Mouse (Mus musculus) embryonic facial prominence, embryonic 13.5 days (tissue): ENCODE results near the gene Lipo3. TPM values are rescaled to one million over a fixed set of nuclear protein-coding genes. Genes with fewer than 3 reads are reported as not detected.
"Not testable (repeated sequence)": the region's sequence is repeated elsewhere in the genome, so short reads cannot be mapped to it uniquely, and the experiment has no call there.

Experiments used
- ATAC-seq: fragments of 200-750 bp; cut with Nextera tagmentation; 2 replicates; pipeline ENCODE4 v1.8.0; 2017; ENCODE audit warnings: low read depth; ENCODE audit not compliant: insufficient number of reproducible peaks, insufficient read depth, low FRiP score, low TSS enrichment
- H3K27ac ChIP-seq: fragments of 300-500 bp; sonication (generic); 2 replicates; pipeline ENCODE4 v1.5.1; 2015; ENCODE audit warnings: moderate library complexity, mild to moderate bottlenecking, inconsistent platforms
- H3K27me3 ChIP-seq: fragments of 300-500 bp; sonication (generic); 2 replicates; pipeline ENCODE4 v1.6.1; 2015; ENCODE audit warnings: mild to moderate bottlenecking, inconsistent platforms
- H3K36me3 ChIP-seq: fragments of 300-500 bp; sonication (generic); 2 replicates; pipeline ENCODE4 v1.6.1; 2015; ENCODE audit warnings: mild to moderate bottlenecking, inconsistent platforms
- H3K4me1 ChIP-seq: fragments of 300-500 bp; sonication (generic); 2 replicates; pipeline ENCODE4 v1.6.1; 2015; ENCODE audit warnings: inconsistent platforms
- H3K4me2 ChIP-seq: fragments of 300-500 bp; sonication (generic); 2 replicates; pipeline ENCODE4 v1.6.1; 2015; ENCODE audit warnings: moderate library complexity, mild to moderate bottlenecking, inconsistent platforms
- H3K4me3 ChIP-seq: fragments of 300-500 bp; sonication (generic); 2 replicates; pipeline ENCODE4 v1.5.1; 2015; ENCODE audit warnings: mild to moderate bottlenecking, inconsistent platforms
- H3K9ac ChIP-seq: fragments of 300-500 bp; sonication (generic); 2 replicates; pipeline ENCODE4 v1.6.1; 2015; ENCODE audit warnings: mild to moderate bottlenecking, inconsistent platforms
- H3K9me3 ChIP-seq: fragments of 300-500 bp; sonication (generic); 2 replicates; pipeline ENCODE4 v1.6.1; 2016; ENCODE audit warnings: inconsistent platforms
- WGBS: fragments of 180-500 bp; shearing (Covaris S2); methylation state at CpG from one replicate; pipeline ENCODE4 v1.1.7; 2015; ENCODE audit warnings: mixed read lengths; 5-methylcytosine and 5-hydroxymethylcytosine counted together
- microRNA-seq: library from miRNA; unstranded; fragments of <30 nt; microRNA quantifications from one replicate; pipeline ENCODE4, GENCODE M21; 2016
- polyA plus RNA-seq: library from polyadenylated mRNA; unstranded; fragments of >200 nt; fragmentation: Nextera tagmentation; extraction: Ambion mirVana; gene quantifications from 2 replicates; pipeline ENCODE4 v1.2.1, GENCODE M21; 2015

The Lipo3 gene
- 10.8 and 11.5 TPM in 2 replicates for polyA plus RNA-seq

DNA sequence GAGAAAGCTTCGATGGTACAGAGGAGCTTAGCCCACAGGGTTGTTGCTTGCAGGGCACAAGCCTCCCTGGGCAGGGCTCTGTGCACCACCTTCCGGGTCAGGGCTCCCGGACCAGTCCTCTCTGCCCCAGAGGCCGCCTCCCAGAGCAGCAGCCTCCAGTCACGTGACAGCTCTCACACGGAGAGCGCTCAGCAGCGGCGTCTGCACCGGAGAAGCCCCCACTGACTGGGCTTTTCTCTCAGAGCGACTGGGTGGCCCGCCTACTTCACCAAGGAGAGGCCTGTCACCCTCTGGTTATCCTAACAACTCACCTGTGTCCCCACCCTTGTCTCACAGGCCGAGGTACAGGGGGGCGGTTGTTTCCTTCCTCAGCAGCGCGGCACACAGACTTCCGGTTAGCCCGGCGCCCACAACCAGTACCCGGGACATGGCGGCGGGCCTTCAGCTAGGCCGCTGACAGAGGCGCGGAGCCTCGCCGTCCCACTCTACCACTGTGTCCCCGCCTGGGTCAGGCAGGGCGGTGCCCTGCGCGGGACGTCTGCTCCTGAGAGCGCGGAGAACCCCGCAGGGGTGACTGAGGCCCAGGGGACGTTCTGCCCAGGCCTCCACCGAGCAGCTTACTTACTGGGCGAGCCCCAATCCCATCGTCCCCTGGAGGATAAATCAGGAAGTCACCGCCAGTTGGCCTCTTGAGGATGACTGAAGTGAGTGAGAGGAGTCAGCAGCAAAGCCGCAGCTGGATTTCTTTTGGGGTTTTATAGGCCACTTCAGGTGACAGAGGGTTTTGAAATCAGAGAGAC, at the start of gene Lipo3:
TSS of gene Lipo3 (minus strand) at position 665 of the 800 bp plus-strand sequence.
- not testable (repeated sequence) for H3K9ac ChIP-seq, H3K9me3 ChIP-seq, H3K36me3 ChIP-seq, H3K27ac ChIP-seq, H3K27me3 ChIP-seq, H3K4me1 ChIP-seq
- peak; percentile 69; the same call in 1 of the 2 replicates for ATAC-seq
- Histone ChIP-seq H3K4me3 (peak within 1 kb of the TSS; percentile 22), H3K4me2 (peak within 1 kb of the TSS; percentile 48)
- 31% methylated on average over 14 of the region's 41 CpGs for WGBS

DNA sequence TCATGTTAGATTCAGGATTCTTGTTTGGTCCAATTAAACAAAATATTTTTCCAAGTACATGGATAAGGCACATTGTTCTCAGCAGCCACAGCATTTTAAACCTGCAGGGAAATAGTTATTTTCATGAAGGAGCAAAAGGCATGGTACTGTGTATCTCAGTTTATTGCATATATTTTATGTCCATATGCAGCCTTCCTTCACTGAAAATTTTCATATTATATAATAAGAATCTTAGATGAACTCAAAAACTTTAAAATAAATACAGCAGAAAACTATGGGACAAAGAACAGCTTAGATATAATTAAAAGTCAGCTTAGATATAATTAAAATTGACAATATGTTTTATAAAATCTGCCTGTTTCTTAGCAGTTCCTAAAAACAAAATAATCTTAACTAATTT, 25.6 kb upstream of the Lipo3 start, which contains the start of gene Lipo1:
TSS of gene Lipo1 (minus strand) at position 101 of the 400 bp plus-strand sequence.
- H3K4me1 ChIP-seq, H3K9ac ChIP-seq, H3K4me2 ChIP-seq, H3K9me3 ChIP-seq, H3K4me3 ChIP-seq, H3K27me3 ChIP-seq, H3K27ac ChIP-seq, ATAC-seq, H3K36me3 ChIP-seq: not testable (repeated sequence)

DNA sequence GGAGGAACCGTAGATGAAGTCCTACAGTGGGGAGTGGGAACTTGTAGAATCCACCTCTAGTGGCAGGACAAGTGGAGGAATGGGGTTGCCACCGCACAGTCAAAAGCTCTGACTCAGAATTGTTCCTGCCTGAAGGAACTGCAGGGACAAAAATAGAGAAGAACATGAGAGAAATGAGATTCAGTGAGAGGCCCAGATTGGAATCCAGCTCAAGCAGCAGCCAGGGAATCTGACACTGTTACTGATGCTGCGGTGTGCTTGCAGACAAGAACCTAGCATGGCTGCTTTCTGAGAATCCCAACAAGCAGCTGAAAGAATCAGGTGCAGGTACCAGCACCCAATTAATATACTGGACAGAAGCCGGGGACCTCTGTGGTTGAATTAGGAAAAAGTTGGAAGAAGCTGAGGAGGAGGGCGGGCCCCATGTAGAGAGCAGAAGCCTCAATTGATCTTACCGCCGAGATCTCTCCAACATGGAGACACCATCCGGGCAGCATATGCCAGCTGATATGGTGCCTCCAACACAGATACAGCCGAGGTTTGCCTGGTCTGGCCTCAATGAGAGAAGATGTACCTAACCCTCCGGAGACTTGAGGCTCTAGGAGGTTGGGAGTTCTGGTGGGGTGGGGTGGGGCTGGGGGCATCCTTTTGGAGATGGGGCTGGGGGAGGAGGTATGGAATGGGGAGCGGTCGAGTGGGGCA, 25.0 kb upstream of the Lipo3 start:
- no peaks in the 10 kb centered on the region for H3K4me1 ChIP-seq
- WGBS, result 90% methylated on average over 12 of the region's 12 CpGs
- no peak for ATAC-seq
- H3K4me2 ChIP-seq, result no peak overlapping the region
- H3K36me3 ChIP-seq, result no peaks in the 10 kb centered on the region
- H3K27ac ChIP-seq, result no peak overlapping the region
- H3K9ac ChIP-seq, result no peak overlapping the region
- H3K27me3 ChIP-seq, result no peaks in the 10 kb centered on the region
- no peak overlapping the region for H3K4me3 ChIP-seq
- H3K9me3 ChIP-seq, result no peaks in the 10 kb centered on the region

GRCm38 (mm10) chr19:33751259-33751658, 10.5 kb downstream of the Lipo3 start, which contains the start of gene Lipo2:
Gene Lipo2, minus strand, starts transcription at chr19:33751359.
- not testable (repeated sequence) for H3K4me2 ChIP-seq, H3K36me3 ChIP-seq, H3K27me3 ChIP-seq, H3K9ac ChIP-seq, H3K4me1 ChIP-seq, H3K4me3 ChIP-seq, H3K9me3 ChIP-seq, ATAC-seq, H3K27ac ChIP-seq
- 93% methylated on average over 1 of the region's 1 CpGs for WGBS

DNA sequence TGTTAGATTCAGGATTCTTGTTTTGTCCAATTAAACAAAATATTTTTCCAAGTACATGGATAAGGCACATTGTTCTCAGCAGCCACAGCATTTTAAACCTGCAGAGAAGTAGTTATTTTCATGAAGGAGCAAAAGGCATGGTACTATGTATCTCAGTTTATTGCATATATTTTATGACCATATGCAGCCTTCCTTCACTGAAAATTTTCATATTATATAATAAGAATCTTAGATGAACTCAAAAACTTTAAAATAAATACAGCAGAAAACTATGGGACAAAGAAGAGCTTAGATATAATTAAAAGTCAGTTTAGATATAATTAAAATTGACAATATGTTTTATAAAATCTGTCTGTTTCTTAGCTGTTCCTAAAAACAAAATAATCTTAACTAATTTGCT, 136.6 kb downstream of the Lipo3 start, which contains the start of gene Gm8978:
TSS of gene Gm8978 (minus strand) at position 101 of the 400 bp plus-strand sequence.
- H3K9ac ChIP-seq, H3K36me3 ChIP-seq, H3K27me3 ChIP-seq, H3K4me3 ChIP-seq, H3K27ac ChIP-seq, ATAC-seq, H3K4me2 ChIP-seq, H3K4me1 ChIP-seq, H3K9me3 ChIP-seq: not testable (repeated sequence)

- H3K27me3 ChIP-seq, H3K36me3 ChIP-seq, H3K9me3 ChIP-seq, H3K4me1 ChIP-seq, H3K27ac ChIP-seq: not testable (repeated sequence)
- Histone ChIP-seq H3K9ac (peak overlapping the region; percentile 66), H3K4me2 (peak overlapping the region; percentile 61), H3K4me3 (peak overlapping the region; percentile 44)
- peak; percentile 92 for ATAC-seq
- 3% methylated on average over 11 of the region's 38 CpGs for WGBS
Measured at GRCm38 (mm10) chr19:33589626-33590302, 172.0 kb downstream of the Lipo3 start.

DNA sequence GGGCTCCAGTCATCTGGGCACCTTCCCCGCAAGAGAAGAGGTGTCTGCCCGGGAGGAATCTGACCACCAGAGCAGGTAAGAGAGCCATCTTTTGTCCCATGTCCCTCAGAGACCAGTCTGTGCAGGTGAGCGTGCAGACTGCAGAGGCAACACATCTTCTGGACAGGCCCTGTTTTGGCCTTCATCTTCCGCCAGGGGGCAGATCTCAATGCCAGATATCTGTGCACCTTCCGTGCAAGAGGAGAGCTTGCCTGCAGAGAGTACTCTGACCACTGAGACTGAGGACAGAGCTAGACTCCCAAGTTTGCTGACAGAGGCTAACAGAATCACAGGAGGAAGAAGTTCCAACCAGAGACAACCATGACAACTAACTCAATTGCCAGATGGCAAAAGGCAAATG, 193.2 kb downstream of the Lipo3 start:
- ATAC-seq, result not testable (repeated sequence)

GRCm38 (mm10) chr19:33517680-33518079, 244.1 kb downstream of the Lipo3 start, which contains the start of gene Lipo4:
Gene Lipo4, minus strand, starts transcription at chr19:33517780.
- H3K4me3 ChIP-seq, result no peak within 1 kb of the TSS
- H3K4me1 ChIP-seq, result no peaks in the 10 kb centered on the region
- no peak within 1 kb of the TSS for H3K27ac ChIP-seq
- no peaks in the 10 kb centered on the region for H3K9me3 ChIP-seq
- no peak within 1 kb of the TSS for H3K9ac ChIP-seq
- ATAC-seq, result no peak
- no peaks in the 10 kb centered on the region for H3K36me3 ChIP-seq
- H3K4me2 ChIP-seq, result no peak within 1 kb of the TSS
- no peaks in the 10 kb centered on the region for H3K27me3 ChIP-seq

More for the DNA sequence above, 193.2 kb downstream of the Lipo3 start:
- H3K4me1 ChIP-seq, H3K36me3 ChIP-seq, H3K4me2 ChIP-seq, H3K4me3 ChIP-seq, H3K27me3 ChIP-seq, H3K27ac ChIP-seq, H3K9ac ChIP-seq, H3K9me3 ChIP-seq: not testable (repeated sequence)
- WGBS, result 86% methylated on average over 5 of the region's 5 CpGs

Small RNAs within 50 kb of the gene (microRNA-seq; reads per million reads assigned to microRNA genes)
- not detected for gene Gm27440

Other genes starting within 250 kb of the Lipo3 start
- not detected in 2 replicates for gene Lipo4, start 244.2 kb downstream of the Lipo3 start, polyA plus RNA-seq
- gene Gm8978, start 136.7 kb downstream of the Lipo3 start, polyA plus RNA-seq, result not detected in 2 replicates
- 0.13 and 0.72 TPM in 2 replicates for gene Lipo2, start 10.6 kb downstream of the Lipo3 start, polyA plus RNA-seq
- gene Lipo1, start 25.5 kb upstream of the Lipo3 start, polyA plus RNA-seq, result not detected in 2 replicates
- gene Lipf, start 199.2 kb upstream of the Lipo3 start, polyA plus RNA-seq, result not detected in 2 replicates
- 0.21 and 0.25 TPM in 2 replicates for gene Lipk, start 246.3 kb upstream of the Lipo3 start, polyA plus RNA-seq